Comparison of ENCODE assay signal across 8 mouse cellular contexts in genomic region chr16:43464476-43465080, GRCm38 (mm10).
DNase-seq lines count a peak whose midpoint lies in the region; ATAC-seq and TF ChIP-seq lines count a peak whose summit lies in the region.

No protein-coding gene starts in this region.

- H3K4me3 ChIP-seq in hindbrain, embryonic 16.5 days (ENCODE audit: low read length), result no peak overlapping the region
- no peak overlapping the region for H3K4me3 ChIP-seq in thymus, adult 2 months (ENCODE audit: control insufficient read depth, insufficient read depth, low read length)

- no peak overlapping the region for H3K9ac ChIP-seq in hindbrain, embryonic 16.5 days (ENCODE audit: low read depth, low read length)

- DNase-seq in left cerebral cortex, adult 11 months (ENCODE audit: low spot score), result peak; percentile 34
- DNase-seq in left cerebral cortex, postnatal 36 days (ENCODE audit: low spot score in 2 of 2), result no peak
- DNase-seq in adrenal gland, postnatal 14 days, result peak; percentile 74
- peak; percentile 58 to 65 for DNase-seq in gastrocnemius, adult 8-10 months (ENCODE audit: low spot score in 2 of 2)
- peak; percentile 40 to 61 for DNase-seq in lung, postnatal 4 days
- no peak for DNase-seq in thymus, adult 2 months
- no peak for DNase-seq in thymus, postnatal 4 days

- H3K36me3 ChIP-seq in hindbrain, embryonic 16.5 days (ENCODE audit: control insufficient read depth, insufficient read depth, low read length), result no peaks in the 10 kb centered on the region
- no peaks in the 10 kb centered on the region for H3K36me3 ChIP-seq in thymus, adult 2 months (ENCODE audit: control insufficient read depth, insufficient read depth, low read length)

- intact Hi-C loops in left cerebral cortex, postnatal 36 days (cut with DNase I), result loop anchor here (5.0 kb wide), 2 partner anchors 38 to 108 kb away; no protein-coding TSS in a partner anchor

- 38% methylated on average over 10 of the region's 10 CpGs for WGBS in hindbrain, embryonic 16.5 days
- WGBS in thymus, adult 2 months, result 90% methylated on average over 10 of the region's 10 CpGs

- H3K9me3 ChIP-seq in hindbrain, embryonic 16.5 days (ENCODE audit: control insufficient read depth, low read length), result no peaks in the 10 kb centered on the region

- H3K4me2 ChIP-seq in hindbrain, embryonic 16.5 days (ENCODE audit: low read length), result no peak overlapping the region; the same call in 1 of the 2 replicates

- no peak for TF ChIP-seq CTCF in thymus, adult 2 months (IDR thresholded peaks at IDR 0.05; ENCODE audit: borderline replicate concordance, control insufficient read depth, extremely low read depth, insufficient read depth, low read length, poor library complexity)

- peaks cover 21% of the 10 kb centered on the region for H3K4me1 ChIP-seq in hindbrain, embryonic 16.5 days (ENCODE audit: control insufficient read depth, insufficient read depth, low read depth, low read length)
- H3K4me1 ChIP-seq in thymus, adult 2 months (replicated peaks; ENCODE audit: control insufficient read depth, insufficient read depth, low read length), result no peaks in the 10 kb centered on the region

- ATAC-seq in hindbrain, embryonic 16.5 days, result peak; percentile 63; the same call in 1 of the 2 replicates

- TF ChIP-seq POLR2A in thymus, adult 2 months (IDR thresholded peaks at IDR 0.05; ENCODE audit: control insufficient read depth, extremely low read depth, insufficient read depth, low read length, poor library complexity), result no peak

- no peaks in the 10 kb centered on the region for H3K27me3 ChIP-seq in hindbrain, embryonic 16.5 days (replicated peaks; ENCODE audit: control insufficient read depth, insufficient read depth, low read length)
- no peaks in the 10 kb centered on the region for H3K27me3 ChIP-seq in thymus, adult 2 months (ENCODE audit: control insufficient read depth, insufficient read depth, low read length)

- H3K27ac ChIP-seq in hindbrain, embryonic 16.5 days (ENCODE audit: low read depth, low read length), result peak overlapping the region; percentile 61; the same call in 1 of the 2 replicates
- H3K27ac ChIP-seq in thymus, adult 2 months (ENCODE audit: control insufficient read depth, insufficient read depth, low read length), result no peak overlapping the region

Comparison
In these comparisons a context has a peak if more than half of its experiments do, and no peak if none do; other contexts are left out.
1. DNase-seq: peak in left cerebral cortex, adult 11 months (single experiment), adrenal gland, postnatal 14 days (single experiment), gastrocnemius, adult 8-10 months (2 of 2) and lung, postnatal 4 days (2 of 2); none in left cerebral cortex, postnatal 36 days (0 of 2), thymus, adult 2 months (single experiment) and thymus, postnatal 4 days (single experiment).